Mouse (Mus musculus): ENCODE results near the gene Grid2.

The Grid2 gene

DNA sequence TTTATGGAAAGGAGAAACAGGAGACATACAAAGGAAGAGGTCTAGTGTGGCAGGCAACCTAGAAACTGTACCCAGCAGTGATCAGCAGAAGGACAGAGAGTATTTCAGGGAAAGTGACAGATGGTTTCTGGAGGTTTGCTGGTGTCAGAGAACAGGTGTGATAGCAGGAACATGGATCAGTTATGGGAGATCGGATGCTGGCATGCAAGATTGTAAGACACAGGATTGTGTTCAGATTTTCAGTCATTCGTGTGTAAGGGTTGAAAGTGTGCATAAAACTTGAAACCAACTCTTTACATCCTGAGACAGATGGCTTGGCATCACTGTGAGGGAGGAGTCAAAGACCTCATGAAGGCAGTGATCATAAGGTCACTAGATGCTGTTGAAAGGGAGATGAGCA lies 817.7 kb downstream of the Grid2 start:
- DNase-seq, result no peak

DNA sequence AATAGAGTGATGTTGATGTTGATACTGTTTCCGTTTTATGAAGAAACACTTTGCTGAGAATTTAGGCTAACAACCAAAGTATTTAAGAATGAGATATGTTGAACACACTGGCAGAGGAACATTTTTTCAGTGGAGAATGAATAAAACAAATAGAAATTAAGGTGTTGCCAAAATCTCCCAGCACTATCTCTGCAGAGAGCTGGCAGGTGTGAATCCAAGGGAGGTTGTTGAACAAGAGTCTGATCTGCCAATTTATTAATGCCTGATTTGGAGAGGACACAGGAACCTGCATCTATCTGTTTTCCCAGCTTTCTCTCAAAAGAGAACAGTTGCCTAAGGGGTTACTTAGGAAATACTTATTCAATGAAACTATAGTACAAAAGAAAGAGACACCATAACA lies 822.2 kb downstream of the Grid2 start:
- DNase-seq, result no peak

DNA sequence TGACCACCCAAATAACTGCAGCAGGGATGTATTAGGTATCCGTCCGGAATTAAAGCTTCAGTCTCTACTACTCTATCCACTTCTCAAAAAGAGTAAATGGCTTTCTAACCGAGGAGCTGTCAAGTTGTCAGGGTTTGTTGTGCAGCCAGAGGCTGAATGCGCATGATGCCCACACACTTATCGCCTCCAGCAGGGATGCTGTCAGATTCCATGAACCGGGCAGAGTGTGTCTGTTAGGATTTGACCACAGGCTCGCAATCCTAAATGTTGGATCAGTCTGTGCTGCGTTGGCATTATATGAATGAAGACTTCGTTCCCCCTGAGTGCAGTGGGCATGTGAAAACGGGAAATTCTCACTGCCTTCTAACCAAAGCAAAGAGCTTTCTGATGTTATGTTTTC lies 843.0 kb downstream of the Grid2 start:
- DNase-seq, result no peak

DNA sequence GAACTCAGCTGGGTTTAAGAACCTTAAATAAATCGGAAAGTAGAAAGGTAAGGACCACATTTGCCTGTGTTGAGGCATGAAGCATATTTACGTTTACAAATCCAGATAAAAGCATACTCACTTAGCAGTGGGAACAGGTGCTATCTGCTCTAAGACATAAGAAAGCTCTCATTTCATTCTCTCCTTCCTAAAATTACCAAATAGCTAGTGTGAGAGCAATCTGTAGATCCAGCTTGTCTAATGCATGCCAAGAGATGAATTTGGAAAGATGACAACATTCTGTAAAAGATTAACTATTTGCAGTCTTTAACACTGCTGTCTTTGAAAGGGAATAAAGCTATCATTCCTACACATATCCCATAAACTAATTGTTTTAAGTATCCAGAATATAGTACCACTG lies 858.9 kb downstream of the Grid2 start:
- DNase-seq, result no peak

DNA sequence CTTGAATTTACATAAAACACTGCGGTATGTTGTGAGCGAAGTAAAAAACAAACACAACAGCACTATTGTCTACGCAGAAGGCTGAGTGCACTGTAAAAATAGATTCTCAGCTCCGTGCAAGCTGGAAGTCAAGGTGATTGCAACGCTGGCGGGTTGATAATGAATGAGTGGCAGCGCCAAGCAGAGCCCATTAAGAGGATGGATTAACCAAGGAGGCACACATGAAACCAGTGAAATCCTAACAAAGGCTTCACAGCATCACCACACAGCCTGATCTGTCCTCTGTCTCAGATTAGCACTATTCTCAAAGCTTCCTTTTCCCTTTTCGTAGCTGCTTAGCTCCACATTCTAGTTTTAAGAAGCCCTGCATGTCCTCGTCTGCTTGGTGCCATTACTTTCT lies 880.6 kb downstream of the Grid2 start:
- no peak for DNase-seq

DNA sequence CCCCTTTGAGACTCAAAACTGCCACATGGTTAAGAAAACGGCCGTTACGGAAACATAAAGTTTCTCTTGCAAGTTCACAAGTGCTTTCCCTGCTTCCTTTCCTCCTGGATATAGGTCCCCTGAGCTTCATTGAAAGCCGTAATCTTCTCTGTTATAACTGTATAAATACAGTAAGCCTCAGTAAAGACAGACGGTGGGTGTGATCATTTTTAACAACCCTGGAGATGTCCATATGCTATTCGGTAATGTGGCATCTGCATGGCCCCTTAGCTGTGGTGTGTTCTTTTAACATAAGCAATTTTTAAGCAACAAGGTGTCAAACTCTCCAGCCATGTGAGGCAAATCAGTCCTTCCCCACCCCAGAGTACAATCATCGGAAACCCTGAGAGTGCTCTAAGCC lies 892.9 kb downstream of the Grid2 start:
- no peak for DNase-seq

DNA sequence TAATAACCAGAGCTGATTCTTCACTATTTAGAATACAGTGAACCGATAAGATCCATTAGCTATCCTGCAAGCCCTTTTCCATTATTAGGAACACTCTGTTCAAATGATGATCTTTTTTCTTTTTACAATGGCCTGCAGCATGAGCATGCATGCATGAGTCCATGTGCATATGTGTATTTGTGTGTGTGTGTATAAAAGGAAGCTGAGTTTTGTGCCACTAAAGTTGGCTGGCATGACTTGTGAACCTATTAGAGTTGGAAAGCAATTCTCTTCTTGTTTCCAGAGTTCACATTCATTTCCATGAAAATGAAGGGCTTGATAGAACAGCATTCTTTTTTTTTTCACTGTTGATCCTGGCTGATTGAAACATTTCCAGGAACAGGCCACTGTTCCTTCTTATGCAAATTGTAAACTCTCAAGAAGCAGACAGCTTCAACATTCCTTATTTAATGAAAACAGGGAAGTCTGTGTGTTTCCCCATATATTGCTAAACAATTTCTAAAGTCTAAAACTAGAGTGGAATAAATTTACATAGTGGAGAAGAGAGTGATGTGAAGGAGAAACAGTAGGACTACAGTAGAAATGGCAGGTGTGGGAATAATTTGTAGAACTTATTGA lies 919.4 kb downstream of the Grid2 start:
- no peak for DNase-seq

DNA sequence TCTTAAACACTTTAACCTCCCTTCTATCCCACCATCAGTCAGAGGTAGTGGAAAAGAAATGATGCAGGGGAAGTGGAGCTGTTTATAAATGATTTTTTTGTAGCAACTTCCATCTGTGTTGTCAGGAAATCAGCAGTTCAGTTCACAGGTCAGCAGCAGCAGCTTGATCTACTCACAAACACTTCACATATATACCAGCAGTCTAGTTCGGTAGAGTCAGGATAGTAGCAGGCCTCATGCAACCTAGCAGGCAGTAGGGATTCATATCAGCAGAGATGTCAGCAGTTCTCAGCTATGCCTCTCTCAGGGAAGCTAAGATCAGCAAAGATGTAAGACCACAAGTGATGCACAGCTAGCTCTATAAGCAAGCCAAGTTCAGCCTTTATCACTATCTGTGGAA lies 938.0 kb downstream of the Grid2 start:
- DNase-seq, result no peak

DNA sequence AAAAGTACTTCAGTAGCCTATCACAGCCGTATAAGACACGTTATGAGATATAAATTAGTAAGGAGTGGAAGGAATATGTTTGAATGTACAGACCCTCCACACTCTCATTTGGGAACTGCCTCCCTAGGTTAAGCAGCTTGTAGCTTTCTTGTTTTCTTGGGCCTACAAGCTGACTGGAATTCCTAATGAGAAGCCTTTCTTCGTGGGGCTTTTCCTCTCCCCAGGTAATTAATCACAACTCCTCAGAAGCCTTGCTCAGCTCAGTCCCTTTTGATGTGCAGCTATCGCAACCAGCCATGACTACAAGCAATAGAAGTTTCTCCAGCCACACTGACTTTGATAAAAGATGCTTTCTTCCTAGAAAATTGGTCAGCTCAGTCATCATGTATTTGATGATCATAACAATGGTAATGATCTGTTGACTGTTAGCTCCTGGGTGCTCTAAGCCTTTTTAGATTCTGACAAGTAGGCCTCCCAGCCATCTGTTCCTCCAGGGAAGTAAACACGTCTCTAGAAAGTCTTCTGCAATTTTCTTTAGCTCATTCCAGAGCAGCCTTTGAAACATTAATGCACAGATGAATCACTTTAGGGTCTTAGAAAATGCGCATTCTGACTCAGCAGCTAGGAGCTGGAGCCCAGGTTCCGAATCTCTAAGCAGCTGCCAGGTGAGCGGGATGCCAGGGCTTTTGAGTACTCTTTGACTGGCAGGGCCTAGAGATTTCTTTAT lies 946.9 kb downstream of the Grid2 start:
- no peak for DNase-seq

DNA sequence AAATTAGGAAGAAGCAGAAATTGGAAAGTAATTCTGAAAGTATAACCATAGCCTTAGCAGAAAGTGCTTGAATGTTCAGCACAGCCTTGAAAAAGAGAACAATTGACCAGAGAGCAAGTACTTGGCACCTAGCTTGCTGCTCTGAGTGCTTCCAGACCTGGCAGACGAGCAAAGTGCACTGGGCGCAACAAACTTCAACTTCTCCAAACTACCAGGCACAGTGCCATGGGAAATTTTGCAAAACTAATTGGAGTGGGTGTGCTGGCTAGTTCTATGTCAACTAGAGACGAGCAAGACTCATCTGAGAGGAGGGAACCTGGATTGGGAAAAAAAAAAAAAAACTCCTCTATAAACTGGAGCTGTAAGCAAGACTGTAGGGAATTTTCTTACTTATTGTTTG lies 980.7 kb downstream of the Grid2 start:
- no peak for DNase-seq

DNA sequence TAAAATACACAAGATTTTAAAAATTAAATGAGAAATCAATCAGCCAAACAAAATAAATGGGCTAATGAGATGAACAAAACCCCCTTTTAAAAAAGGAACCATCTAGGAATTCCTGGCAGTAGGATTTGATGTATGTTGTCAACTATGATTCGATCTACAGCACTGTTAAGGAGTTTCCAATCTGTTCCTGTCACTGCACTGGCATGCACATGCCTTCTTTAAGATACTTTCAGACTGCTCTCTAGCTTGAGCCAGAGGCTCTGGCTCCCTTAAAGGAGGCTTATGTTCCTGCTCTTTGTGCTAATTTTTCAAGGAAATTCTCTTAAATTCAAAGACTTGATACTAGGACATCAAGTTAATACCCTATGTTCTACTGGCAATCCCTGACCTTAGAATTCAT lies 984.9 kb downstream of the Grid2 start:
- DNase-seq, result no peak

DNA sequence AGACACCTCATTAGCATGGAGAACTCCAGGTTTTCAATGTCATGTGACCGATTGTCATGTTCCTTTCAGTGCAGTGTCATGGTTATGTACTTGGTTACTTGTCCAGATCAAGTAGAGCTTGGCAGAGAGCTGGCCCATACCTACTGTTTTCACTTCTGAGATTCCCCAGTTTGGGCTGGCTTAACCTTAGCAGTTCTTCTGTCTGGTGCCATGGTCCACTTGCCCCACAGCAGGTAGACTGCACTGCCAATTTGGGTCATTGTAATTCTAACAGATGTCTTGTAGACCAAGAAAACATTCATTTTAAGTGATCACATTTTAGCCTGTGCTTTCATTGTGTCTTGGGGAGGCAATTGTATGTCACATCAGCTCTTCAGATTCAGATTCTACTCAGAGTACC lies 990.3 kb downstream of the Grid2 start:
- DNase-seq, result no peak

DNA sequence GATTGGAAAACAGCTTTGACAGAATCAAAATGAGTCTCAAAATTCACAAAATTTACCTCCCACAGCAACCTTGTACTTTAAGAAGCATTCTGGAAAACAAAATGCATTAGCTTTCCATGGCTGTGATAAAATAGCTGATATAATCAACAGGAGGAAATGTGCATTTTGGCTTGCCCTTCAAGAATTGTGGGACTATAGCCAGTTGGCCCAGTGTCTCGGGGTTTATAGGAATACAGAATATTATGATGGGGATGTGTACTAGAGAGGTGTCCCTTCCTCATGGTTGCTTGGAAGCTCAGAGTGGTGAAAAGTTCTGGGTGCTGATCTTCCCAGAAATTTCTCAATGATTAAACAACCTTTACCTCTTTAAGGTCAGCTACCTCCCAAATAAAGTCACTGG lies 995.4 kb downstream of the Grid2 start:
- DNase-seq, result no peak

DNA sequence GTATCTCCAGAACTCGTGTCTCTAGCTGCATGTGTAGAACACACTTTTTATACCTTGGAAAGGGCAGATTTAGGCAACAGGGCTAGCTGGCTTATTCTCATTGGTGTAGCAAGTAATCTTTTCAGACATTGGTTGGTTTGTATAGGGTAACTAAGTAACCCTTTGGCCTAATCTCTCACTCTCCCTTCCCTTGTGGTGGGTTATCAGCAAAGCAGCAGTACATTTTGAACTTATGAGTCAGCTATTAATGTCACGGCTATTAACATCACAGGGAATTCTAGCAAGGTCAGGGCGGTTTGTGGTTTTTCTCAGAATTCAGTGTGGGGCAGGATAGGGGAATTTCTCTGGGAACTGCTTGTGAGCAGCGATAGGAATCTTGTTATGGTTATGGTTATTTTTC lies 1007.8 kb downstream of the Grid2 start:
- DNase-seq, result no peak

DNA sequence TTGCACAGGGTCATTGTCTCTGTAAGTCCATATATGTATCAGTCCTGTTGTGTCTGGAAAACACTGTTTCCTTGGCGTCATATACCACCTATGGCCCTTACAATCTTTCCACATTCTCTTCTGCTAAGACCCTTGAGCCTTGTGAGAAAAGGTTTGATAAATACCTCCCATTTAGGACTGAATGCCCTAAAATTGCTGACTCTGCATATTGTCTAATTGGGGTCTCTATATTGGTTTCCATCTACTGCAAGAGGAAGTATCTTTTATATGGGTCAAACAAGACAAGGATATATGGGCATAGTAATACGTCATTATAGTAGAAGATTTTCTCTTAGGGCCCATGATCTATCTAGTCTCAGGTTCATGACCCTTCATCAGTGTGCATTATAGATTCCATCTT lies 1008.5 kb downstream of the Grid2 start:
- DNase-seq, result no peak

DNA sequence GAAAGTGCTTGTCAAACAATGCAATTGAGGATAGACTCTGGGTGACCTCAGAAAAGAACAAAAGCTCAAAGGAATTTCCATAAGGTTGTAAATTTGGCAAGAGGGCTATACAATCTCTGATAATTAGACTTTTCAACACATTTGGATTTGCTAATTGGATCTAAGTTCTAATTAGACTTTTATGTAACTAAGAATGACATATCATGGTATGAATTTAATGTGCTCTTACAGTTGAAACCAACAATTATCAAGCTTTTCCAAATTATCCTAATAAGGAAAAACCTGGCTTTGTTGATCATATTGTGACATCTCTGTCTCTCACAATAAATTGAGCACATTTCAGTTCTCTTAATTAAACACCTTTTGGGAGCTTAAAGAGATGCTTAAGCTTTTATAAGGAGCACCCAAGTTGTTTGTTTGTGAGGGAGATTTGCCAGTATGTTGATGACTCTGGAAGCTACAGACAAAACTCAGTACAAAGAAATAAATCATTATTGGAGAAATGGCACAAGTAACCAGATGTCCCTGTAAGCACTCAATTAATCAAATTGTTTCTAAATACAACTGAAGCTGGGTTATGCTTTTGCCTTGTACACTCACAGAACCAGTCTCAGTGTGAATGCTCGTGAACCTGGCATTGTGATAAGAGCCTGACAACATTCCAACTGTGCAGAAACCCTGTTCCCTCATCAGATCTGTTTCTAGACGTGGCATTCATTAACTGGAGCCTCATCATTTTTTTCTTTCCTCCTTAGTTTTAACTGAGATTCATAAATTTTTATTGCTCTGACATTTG lies 1018.8 kb downstream of the Grid2 start:
- DNase-seq, result no peak

DNA sequence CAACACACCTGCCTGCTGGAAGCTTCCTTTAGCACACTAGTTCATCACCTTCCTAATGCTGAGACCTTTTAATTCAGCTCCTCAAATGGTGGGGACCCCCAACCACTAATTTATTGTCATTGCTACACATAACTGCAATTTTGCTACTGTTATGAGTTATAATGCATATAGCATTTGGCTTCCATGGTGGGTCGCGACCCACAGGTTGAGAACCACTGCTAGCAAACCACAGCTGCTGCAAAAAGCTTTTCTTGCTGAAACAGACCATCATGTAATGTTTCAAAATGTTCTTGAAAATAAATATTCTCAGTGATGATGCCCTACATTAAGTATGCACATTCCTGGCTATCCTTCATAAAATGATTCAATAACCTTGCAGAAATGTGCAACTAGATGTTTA lies 1024.3 kb downstream of the Grid2 start:
- no peak for DNase-seq

DNA sequence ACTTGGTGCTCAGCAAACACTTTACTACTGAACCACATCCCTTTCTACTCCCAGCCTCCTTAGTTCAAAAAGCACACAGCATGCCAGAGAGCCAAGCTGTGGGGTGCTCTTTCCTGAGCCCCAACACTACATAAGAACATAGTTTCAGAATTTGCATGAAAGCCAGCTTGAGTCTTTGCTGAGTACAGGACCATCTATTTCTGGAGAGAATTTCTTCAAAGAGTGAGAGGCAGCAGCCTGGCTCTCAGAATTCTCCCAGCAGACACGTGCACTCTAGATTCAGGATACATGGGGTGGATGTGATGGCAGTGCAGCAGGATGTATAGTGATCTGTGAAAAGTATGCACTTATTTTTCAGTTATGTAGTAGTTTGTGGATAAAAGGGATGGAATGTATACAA lies 1038.1 kb downstream of the Grid2 start:
- DNase-seq, result no peak

DNA sequence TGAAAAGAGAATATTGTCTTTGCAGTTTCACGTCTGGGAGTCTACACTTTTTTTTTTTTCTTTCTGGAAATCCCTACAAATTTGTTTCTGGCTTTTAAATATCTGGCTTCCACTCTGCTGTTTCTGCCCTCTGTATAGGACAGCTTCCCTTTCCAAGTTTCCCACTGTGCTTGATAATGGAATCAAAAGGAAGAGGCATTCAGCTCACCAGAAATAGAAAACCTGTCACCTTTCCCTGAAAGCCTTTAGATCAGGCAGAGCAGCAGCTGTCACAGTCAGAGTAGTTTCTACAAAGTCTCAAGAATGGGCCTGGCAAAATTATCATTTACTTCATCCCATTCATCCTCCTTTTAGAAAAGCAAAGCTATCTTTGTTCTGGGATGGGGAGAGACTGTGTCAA lies 1042.0 kb downstream of the Grid2 start:
- no peak for DNase-seq

DNA sequence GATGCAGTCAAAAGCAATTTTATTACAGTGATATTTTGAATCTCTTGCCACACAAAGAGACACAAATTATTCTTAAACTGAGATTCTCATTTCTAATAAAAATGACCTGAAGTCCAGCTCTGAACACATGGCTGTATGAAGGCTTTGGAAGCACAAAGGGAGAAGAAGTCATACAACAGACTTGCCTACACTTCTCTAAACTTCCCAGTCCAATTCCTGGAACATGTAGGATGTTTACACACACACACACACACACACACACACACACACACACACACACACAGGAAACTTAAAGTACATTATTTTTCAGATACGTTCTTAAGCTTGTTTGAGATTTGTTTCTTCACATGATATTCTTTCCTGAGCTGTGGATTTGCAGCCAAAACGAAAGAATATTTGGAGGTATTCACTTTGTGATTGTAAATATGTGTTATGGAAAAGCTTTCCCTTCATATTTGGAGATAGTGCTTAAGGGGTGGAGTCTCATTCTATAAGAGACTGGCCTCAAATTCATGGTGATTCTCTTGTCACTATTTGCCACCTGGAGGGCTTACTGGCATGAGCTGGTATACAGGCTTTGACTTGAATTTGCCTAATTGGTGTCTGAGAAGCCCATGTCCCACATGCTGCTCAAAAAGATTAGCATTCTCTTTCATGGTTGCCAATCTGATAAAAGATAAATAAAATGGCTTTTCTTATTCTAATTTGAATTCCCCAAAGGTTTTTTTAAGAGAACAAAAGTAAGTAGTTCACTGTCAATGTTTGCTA lies 1049.2 kb downstream of the Grid2 start:
- DNase-seq, result no peak

DNA sequence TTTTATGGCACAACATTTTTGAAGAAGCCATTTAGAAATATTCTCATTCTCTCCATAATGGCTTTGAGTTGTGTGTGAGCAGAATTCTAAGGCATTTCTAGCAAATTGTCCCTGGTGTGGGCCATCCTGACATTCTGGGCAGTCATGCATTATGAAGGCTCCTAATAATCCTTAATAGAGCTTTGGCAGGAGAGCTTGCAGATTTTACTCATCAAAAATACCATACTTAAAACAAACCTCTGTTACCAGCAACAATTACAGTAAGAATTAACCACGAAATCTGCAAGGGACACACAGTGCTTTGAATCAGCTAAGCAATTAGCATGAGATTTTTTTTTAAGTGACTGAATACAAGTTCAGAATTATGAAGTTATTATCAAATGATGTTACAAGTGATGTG lies 1053.0 kb downstream of the Grid2 start:
- DNase-seq, result no peak

DNA sequence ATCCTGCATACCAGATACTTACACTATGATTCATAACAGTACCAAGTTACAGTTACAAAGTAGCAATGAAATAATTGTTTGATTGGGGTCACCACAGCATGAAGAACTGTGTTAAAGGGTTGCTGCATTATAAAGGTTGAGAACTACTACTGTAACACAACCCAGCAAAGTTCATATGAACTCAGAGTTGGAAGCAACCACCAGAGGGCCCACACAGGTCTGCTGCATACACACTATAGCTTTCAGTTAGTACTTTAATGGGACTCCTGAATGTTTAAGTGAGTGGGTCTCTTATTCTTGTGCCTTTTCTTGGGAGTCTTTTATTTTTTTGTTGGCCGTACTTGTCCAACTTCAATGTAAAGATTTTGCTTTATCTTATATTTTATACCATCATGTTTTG lies 1057.5 kb downstream of the Grid2 start:
- DNase-seq, result no peak

DNA sequence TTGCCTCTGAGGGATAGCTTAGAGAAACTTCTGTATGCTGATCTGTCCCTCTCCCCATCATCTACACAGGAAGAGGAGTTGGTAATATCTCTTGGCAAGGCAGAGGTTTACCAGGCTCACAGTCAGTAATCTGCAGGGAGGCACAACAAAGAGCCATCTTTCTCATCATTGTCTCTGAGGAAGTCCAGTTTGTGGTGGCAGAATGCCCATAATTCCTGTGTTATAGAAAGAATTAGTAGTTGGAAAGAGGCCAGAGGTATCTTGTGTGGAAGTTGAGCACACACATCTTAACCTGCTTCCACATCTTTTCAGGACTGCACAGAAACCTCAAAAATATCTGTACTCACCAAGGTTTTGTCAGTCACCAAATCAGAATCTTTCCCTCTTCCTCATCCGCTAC lies 1071.3 kb downstream of the Grid2 start:
- no peak for DNase-seq

DNA sequence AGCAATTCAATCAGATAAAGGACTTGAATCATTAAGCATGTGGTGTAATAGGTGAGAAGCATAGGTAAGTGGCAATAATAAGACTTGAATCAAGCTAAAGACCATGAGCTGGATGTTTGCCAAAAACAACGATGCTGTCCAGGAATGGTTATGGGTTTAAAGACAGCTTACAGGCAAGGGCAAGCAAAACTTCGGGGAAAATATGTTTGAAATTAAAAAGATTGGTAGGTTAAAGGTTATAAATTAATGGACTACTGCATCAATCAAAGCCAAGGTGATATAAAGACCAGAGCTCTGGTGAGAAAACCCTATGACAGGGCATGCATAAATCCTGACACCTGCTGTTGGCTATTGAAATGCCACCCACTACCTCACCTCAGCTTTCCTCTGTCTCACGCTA lies 1072.2 kb downstream of the Grid2 start:
- DNase-seq, result no peak

Data from thymus, postnatal 14 days (tissue).